Mouse (Mus musculus) A20 (cell line): Measurements from ENCODE around the gene AI481877.

Source experiments
- DNase-seq: peaks from one replicate; pipeline ENCODE4 v3.0.0-alpha.2; 2011; ENCODE audit warnings: low read depth, low spot score

The AI481877 gene

DNA sequence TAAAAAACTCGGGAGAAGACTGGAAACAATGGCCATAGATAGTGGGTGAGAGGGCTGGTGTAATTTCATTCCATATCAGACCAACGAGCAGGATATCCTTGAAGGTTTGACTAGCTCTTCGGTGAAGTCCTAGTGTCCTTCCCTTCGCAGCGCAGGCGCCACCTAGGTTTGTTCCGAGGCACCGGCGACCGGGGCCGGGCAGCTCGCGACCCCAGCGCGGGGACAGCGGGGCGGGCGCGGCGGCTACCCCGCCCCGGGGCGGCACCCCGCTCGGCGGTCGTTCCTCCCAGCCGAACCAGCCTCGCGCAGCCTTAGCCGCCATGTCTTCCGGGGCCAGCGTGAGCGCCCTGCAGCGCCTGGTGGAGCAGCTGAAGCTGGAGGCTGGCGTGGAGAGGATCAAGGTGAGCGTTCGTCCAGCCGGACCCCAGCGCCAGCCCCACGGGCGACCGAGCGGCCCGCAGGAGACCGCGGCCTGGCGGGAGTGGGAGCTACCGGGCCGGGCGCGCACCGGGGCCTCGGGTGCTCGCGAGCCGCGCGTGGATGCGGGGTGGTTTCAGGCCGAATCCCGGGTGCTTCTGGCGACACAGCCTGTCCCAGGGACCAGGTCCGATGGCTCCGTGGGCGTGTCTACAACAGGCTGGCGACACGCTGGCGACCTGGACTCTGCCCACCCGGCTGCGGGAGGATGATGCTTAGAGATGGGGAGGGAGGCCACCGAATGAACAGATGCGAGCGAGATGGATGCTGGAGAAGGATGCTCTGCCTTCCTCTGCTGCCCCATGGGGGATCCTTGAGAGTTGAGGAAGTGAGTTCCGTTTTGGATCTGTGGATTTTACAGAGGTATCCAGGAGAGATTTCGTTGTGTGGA is 103.6 kb downstream of the AI481877 start, which contains the start of gene Gng10:
Gene Gng10, plus strand, starts transcription at position 171 of the 868 bp plus-strand sequence.
- peak; percentile 80 for DNase-seq

DNA sequence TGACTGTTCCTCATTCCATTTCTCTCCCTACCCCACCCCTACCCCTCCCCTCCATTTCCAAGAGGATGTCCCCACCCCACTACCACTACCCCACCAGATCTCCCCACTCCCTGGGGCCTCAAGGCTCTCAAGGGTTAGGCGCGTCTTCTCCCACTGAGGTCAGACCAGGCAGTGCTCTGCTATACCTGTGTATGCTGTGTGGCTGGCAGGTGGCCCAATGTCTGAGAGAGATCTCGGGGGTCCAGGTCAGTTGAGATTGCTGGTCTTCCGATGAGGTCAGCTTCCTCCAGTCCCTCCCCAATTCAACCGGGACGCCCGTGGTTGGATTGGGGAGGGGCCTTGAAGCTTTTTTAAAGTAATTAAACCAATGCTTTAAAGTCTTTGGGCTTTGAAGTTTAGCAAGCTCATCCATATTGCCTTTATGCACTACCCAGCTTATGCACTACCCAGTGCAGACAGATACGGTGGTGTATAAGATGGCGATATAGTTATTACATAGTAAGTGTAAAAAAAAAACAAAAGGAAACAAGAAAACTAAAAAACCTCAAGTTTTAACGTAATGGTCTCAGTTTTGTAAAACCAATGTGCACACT is 104.4 kb downstream of the AI481877 start:
- DNase-seq = no peak

GRCm38 (mm10) chr4:59016922-59017321 is 121.9 kb downstream of the AI481877 start:
- no peak for DNase-seq

DNA sequence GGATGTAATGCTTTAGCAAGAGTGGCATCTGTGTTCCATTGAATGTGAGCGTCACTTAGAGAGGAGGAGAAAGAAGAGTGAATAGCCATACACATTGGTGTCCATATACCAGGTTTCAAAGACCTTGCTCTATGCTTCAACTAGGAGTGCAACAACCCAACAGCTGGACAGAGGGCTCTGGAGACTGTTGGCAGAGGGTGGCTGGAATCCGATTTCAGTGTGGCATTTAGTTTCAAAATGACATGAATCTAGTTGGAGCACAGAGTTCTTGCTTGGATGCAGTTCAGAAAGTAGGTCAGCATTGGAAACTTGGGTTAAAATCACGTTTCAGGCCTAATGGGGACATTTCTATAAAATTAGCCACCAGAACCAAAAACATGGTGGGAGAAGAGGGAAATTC is 123.6 kb downstream of the AI481877 start:
- DNase-seq = no peak

- no peak for DNase-seq
These were observed 127.3 kb downstream of the AI481877 start for GRCm38 (mm10) chr4:59011446-59011845.

DNA sequence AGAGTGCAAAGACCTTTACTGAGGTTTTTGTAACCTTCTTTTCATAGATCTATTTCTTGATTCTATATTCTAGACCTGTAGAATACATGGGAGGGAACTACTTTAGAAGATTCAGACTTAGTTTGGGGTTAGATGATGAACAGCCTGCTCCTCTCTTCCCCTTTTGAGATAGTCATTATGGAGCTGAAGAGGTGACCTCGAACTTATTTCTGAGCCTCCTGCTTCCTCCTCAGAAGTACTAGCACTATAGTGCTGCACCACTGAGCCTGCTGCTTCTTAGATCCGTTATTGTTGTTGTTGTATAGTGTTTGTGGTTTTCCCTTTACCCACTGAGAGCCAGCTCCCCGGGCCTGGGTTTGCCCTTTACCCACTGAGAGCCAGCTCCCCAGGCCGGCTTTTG is 129.1 kb downstream of the AI481877 start:
- DNase-seq = peak; percentile 50

- peak; percentile 68 for DNase-seq
These were observed 129.6 kb downstream of the AI481877 start for GRCm38 (mm10) chr4:59009186-59009585.

GRCm38 (mm10) chr4:59007974-59008373 is 130.8 kb downstream of the AI481877 start:
- DNase-seq = no peak

- no peak for DNase-seq
These were observed 131.8 kb downstream of the AI481877 start for GRCm38 (mm10) chr4:59007016-59007415.

GRCm38 (mm10) chr4:59006211-59006610 is 132.6 kb downstream of the AI481877 start:
- no peak for DNase-seq

DNA sequence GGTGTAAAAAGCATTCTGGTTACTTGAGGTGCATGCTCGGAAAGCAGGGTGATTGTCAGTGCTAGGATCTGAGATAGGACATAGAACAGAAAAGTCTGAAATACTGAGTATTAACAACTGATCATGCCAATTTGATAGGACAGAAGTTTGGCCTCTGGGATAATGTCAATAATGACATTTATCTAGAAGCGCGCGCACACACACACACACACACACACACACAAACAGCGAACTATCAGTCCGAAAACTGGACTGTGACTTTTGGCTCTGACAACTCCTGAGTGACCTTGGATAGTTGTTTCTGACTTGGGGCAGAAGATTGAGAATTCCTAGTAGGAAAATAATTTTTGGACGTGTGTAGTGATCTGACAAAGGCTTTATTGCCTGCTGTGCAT is 135.0 kb downstream of the AI481877 start:
- no peak for DNase-seq

DNA sequence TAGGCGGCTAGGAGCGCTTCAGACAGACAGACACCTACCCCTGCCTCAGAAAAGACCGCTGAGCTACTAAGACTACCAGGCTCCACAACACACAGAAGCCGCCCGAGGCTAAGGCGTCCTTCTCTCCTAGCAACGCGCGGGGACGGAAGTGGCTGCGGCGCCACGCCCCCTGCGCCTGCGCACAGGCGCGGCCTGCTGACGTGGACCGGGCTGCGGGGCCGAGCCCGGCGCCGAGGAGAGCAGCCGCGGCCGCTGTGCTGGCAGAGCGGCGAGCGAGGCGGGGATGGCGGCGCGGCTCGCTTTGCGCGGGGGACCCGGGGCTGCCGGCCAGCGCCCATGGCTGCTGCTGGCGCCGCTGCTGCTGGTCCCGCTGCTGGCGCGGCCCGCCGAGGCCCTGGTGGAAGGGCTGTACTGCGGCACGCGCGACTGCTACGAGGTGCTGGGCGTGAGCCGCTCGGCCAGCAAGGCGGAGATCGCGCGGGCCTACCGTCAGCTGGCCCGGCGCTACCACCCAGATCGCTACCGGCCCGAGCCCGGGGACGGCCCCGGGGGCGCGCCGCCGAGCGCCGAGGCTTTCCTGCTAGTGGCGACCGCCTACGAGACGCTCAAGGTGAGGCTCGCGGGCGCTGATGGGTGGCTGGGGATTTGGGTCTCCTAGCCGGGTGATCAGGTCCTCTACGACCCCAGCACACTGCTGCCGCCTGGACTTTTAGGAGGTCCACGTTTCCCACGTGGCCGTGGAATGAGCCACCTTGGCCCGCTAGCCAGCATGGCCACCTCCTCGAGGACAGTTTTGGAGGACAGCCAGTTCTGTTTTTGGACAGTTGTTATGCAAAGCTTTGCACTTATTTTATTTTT is 135.6 kb downstream of the AI481877 start, which contains the start of gene Gm20503:
Gene Gm20503, plus strand, starts transcription at position 263 of the 858 bp plus-strand sequence.
- DNase-seq = peak; percentile 89

DNA sequence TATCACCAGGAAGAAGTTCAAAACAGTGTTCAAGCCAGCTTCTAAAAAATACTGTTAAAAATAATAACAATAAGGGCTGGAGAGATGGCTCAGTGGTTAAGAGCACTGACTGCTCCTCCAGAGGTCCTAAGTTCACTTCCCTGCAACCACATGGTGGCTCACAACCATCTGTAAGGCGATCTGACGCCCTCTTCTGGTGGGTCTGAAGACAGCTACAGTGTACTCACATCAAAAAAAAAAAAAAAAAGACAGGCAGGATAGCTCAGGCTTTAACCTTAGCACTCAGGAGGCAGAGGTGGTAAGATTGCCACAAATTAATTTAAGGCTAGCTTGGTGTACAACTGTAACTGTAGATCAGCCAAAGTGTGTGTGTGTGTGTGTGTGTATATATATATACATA is 138.2 kb downstream of the AI481877 start:
- DNase-seq = peak; percentile 89

DNA sequence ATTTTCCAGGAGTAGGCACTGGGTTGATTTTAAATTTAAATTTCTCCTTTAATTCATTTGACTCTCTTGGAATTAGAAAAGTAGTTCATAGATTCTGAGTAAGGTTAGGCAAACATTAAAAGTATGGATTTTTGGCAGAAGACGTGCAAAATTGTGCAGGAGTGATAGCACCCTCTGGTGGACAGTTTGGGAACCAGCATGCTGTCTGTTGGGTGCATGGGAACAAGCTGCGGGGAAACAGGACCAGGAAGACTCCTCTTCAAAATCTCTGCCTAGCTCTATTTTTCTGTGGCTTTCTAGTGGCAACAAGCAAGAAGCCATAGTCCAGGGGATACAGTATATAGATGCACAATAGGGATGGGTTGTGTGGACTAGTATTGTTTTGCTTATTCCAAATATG is 139.1 kb downstream of the AI481877 start:
- DNase-seq = peak; percentile 81

- no peak for DNase-seq
These were observed 140.1 kb downstream of the AI481877 start for GRCm38 (mm10) chr4:58998688-58999087.

GRCm38 (mm10) chr4:58997081-58997480 is 141.7 kb downstream of the AI481877 start:
- DNase-seq = no peak

GRCm38 (mm10) chr4:58995251-58995693 is 143.5 kb downstream of the AI481877 start:
- no peak for DNase-seq

- DNase-seq = no peak
These were observed 144.0 kb downstream of the AI481877 start, which contains the start of gene Dnajc25 for GRCm38 (mm10) chr4:58994762-58995161. TSS of gene Dnajc25 (plus strand) at chr4:58995062.
